Mouse (Mus musculus) heart, postnatal 0 days (tissue): ENCODE measurements at regions not wholly inside any gene's neighbourhood (a gene's known extent, or its start where the extent isn't known, plus 50 kb on each side); places are given as distances from the start of the nearest gene placed in this dataset.

Experiments
- CTCF ChIP-seq: IDR thresholded peaks from 2 replicates; pipeline ENCODE4 v1.5.1; 2016; ENCODE audit warnings: antibody characterized with exemption, control low read depth, low read depth
- EP300 ChIP-seq: IDR thresholded peaks from 2 replicates; pipeline ENCODE4 v1.6.1; 2016; ENCODE audit warnings: antibody characterized with exemption, low read depth

DNA sequence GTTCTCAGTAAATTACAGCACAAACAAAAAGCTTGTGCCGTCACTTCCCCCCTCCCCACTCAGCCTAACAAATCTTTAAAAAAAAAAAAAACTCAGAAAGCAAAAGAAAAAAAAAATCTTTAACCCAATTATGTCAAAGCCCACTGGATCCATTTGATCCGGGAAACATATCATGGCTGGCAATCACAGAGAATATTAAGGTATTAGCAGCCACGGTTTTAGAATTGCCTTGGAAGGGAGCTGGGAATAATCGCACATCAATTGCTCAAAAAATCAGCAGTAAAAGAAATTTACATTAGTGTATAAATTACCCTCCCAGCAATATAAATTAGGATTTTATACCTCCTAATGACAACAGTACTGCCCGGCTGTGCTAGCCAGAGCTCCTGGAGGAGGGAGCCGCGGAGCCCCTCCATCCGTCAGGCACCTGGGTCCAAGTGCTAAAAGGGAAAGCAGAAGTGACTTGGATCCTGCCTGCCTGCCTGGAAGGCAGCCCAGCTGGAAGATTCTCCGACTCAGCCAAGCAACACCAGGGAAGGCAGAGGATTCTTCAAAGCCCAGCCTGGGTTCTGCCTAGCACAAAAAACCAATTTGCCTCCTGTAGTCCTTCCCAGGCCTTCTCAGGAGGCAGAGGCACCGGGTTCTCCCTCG, 72.1 kb upstream of the Castor2 start:
- no peak for TF ChIP-seq CTCF
- TF ChIP-seq EP300: no peak
